8 mouse cellular contexts compared by ENCODE assay signal in genomic region chr15:27923987-27924341, GRCm38 (mm10).
DNase-seq lines count a peak whose midpoint lies in the region; ATAC-seq lines count a peak whose summit lies in the region.

No protein-coding gene starts in this region.

- peak overlapping the region; percentile 49; the same call in 1 of the 2 replicates for H3K4me3 ChIP-seq in heart, embryonic 10.5 days
- H3K4me3 ChIP-seq in hindbrain, embryonic 13.5 days, result peak overlapping the region; percentile 33
- H3K4me3 ChIP-seq in midbrain, embryonic 10.5 days, result peak overlapping the region; percentile 45

- H3K4me2 ChIP-seq in hindbrain, embryonic 13.5 days, result peak overlapping the region; percentile 56

- DNase-seq in heart, embryonic 10.5 days (ENCODE audit: low spot score), result no peak
- DNase-seq in heart, adult 11 months, result no peak
- peak; percentile 66 for DNase-seq in NIH3T3 (ENCODE audit: low read depth)
- DNase-seq in midbrain, embryonic 10.5 days (ENCODE audit: low spot score), result no peak
- DNase-seq in gastrocnemius, postnatal 14 days, result no peak
- no peak for DNase-seq in left cerebral cortex, adult 11 months (ENCODE audit: low spot score)
- no peak for DNase-seq in thymus, postnatal 14 days

- H3K4me1 ChIP-seq in heart, embryonic 10.5 days, result peaks cover 70% of the 10 kb centered on the region
- H3K4me1 ChIP-seq in hindbrain, embryonic 13.5 days (replicated peaks), result peaks cover 73% of the 10 kb centered on the region
- H3K4me1 ChIP-seq in midbrain, embryonic 10.5 days, result peaks cover 76% of the 10 kb centered on the region

- no peaks in the 10 kb centered on the region for H3K36me3 ChIP-seq in heart, embryonic 10.5 days
- no peaks in the 10 kb centered on the region for H3K36me3 ChIP-seq in hindbrain, embryonic 13.5 days
- no peaks in the 10 kb centered on the region for H3K36me3 ChIP-seq in midbrain, embryonic 10.5 days

- no peak overlapping the region for H3K27ac ChIP-seq in heart, embryonic 10.5 days
- peak overlapping the region; percentile 85 for H3K27ac ChIP-seq in hindbrain, embryonic 13.5 days
- H3K27ac ChIP-seq in midbrain, embryonic 10.5 days (replicated peaks), result 0 out of 2 replicates have a peak overlapping the region, but pooled peaks have one; percentile 77

- H3K9ac ChIP-seq in hindbrain, embryonic 13.5 days, result peak overlapping the region; percentile 65

- WGBS in heart, embryonic 10.5 days, result 25% methylated on average over 5 of the region's 5 CpGs
- 21% methylated on average over 5 of the region's 5 CpGs for WGBS in hindbrain, embryonic 13.5 days
- WGBS in midbrain, embryonic 10.5 days, result 33% methylated on average over 5 of the region's 5 CpGs

- no peaks in the 10 kb centered on the region for H3K9me3 ChIP-seq in heart, embryonic 10.5 days
- H3K9me3 ChIP-seq in hindbrain, embryonic 13.5 days, result no peaks in the 10 kb centered on the region
- H3K9me3 ChIP-seq in midbrain, embryonic 10.5 days (replicated peaks), result no peaks in the 10 kb centered on the region

- ATAC-seq in hindbrain, embryonic 13.5 days (ENCODE audit: low FRiP score), result peak; percentile 47

- intact Hi-C loops in gastrocnemius, postnatal 14 days (cut with DNase I; ENCODE audit: low total_unique reads), result no loop called here

- H3K27me3 ChIP-seq in heart, embryonic 10.5 days (ENCODE audit: insufficient read depth, poor library complexity, severe bottlenecking), result no peaks in the 10 kb centered on the region
- no peaks in the 10 kb centered on the region for H3K27me3 ChIP-seq in hindbrain, embryonic 13.5 days
- no peaks in the 10 kb centered on the region; the same call in 1 of the 2 replicates for H3K27me3 ChIP-seq in midbrain, embryonic 10.5 days (ENCODE audit: low read depth, poor library complexity, severe bottlenecking)
